Comparison of ENCODE assay signal across 15 mouse cellular contexts in genomic region chr2:30049831-30050230, GRCm38 (mm10). TPM values are rescaled to one million over a fixed set of nuclear protein-coding genes. Genes with fewer than 3 reads are reported as not detected.
DNase-seq lines count a peak whose midpoint lies in the region; ATAC-seq and TF ChIP-seq lines count a peak whose summit lies in the region.
"Had no signal": no experiment of that assay in that cellular context is flagged by ENCODE, and none has a peak within 500 bp of the region (broad histone marks: within the 10 kb centered on the region; RNA-seq: fewer than 3 reads in every experiment).

No protein-coding gene starts in this region.

- no peak overlapping the region for H3K4me3 ChIP-seq in hindbrain, embryonic 14.5 days (replicated peaks; ENCODE audit: low read length)
- H3K4me3 ChIP-seq in hindbrain, postnatal 0 days (ENCODE audit: low read length), result no peak overlapping the region
- no peak overlapping the region for H3K4me3 ChIP-seq in ES-Bruce4 (ENCODE audit: low read depth, low read length)
- no peak overlapping the region for H3K4me3 ChIP-seq in limb, embryonic 13.5 days

- peak overlapping the region; percentile 95; the same call in 1 of the 2 replicates for H3K27ac ChIP-seq in hindbrain, embryonic 14.5 days
- no peak overlapping the region for H3K27ac ChIP-seq in hindbrain, postnatal 0 days
- H3K27ac ChIP-seq in ES-Bruce4 (ENCODE audit: insufficient read depth, low read length), result peak overlapping the region; percentile 57
- H3K27ac ChIP-seq in limb, embryonic 13.5 days, result no peak overlapping the region

- peaks cover 10% of the 10 kb centered on the region for H3K4me1 ChIP-seq in hindbrain, embryonic 14.5 days (replicated peaks; ENCODE audit: control insufficient read depth, insufficient read depth, low read length)
- H3K4me1 ChIP-seq in hindbrain, postnatal 0 days (ENCODE audit: insufficient read depth, low read length), result no peaks in the 10 kb centered on the region; the same call in 1 of the 2 replicates
- no peaks in the 10 kb centered on the region for H3K4me1 ChIP-seq in ES-Bruce4 (ENCODE audit: control insufficient read depth, insufficient read depth, low read length)
- H3K4me1 ChIP-seq in limb, embryonic 13.5 days, result peaks cover 11% of the 10 kb centered on the region; the same call in 1 of the 2 replicates

- peaks cover 8% of the 10 kb centered on the region for H3K36me3 ChIP-seq in hindbrain, embryonic 14.5 days (replicated peaks; ENCODE audit: control insufficient read depth, insufficient read depth)
- H3K36me3 ChIP-seq in hindbrain, postnatal 0 days (ENCODE audit: insufficient read depth, low read length), result no peaks in the 10 kb centered on the region
- no peaks in the 10 kb centered on the region for H3K36me3 ChIP-seq in ES-Bruce4 (ENCODE audit: control insufficient read depth, insufficient read depth, low read length, poor library complexity, severe bottlenecking)
- peaks cover 13% of the 10 kb centered on the region for H3K36me3 ChIP-seq in limb, embryonic 13.5 days

- intact Hi-C loops in gastrocnemius, postnatal 36 days (cut with DNase I), result no loop called here

- no peak overlapping the region for H3K4me2 ChIP-seq in hindbrain, embryonic 14.5 days (replicated peaks)
- H3K4me2 ChIP-seq in hindbrain, postnatal 0 days (ENCODE audit: low read depth, low read length), result no peak overlapping the region
- H3K4me2 ChIP-seq in limb, embryonic 13.5 days (replicated peaks), result 0 out of 2 replicates have a peak overlapping the region, but pooled peaks have one; percentile 71

- DNase-seq in hindbrain, embryonic 14.5 days (ENCODE audit: low spot score), result no peak
- DNase-seq in hindbrain, postnatal 0 days (ENCODE audit: low spot score), result no peak
- peak; percentile 84 for DNase-seq in A20 (ENCODE audit: low read depth, low spot score)
- DNase-seq in kidney, postnatal 14 days, result no peak
- no peak for DNase-seq in kidney, postnatal 10 days
- no peak for DNase-seq in gastrocnemius, postnatal 36 days
- DNase-seq: adrenal gland, adult 2 months; cerebellum, adult 8-10 months; kidney, adult 18-20 months; lung, embryonic 14.5 days had no signal

- no peak for TF ChIP-seq EP300 in ES-Bruce4 (IDR thresholded peaks at IDR 0.05; ENCODE audit: insufficient read depth, low read depth, low read length)

- TF ChIP-seq POLR2A in ES-Bruce4 (IDR thresholded peaks at IDR 0.05; ENCODE audit: insufficient read depth, low read length), result no peak

- TF ChIP-seq CTCF in hindbrain, postnatal 0 days (IDR thresholded peaks at IDR 0.05; ENCODE audit: low read depth), result no peak
- no peak for TF ChIP-seq CTCF in ES-Bruce4 (IDR thresholded peaks at IDR 0.05; ENCODE audit: low read depth, low read length)

- no peaks in the 10 kb centered on the region for H3K27me3 ChIP-seq in hindbrain, embryonic 14.5 days (ENCODE audit: control insufficient read depth, insufficient read depth, low read length)
- no peaks in the 10 kb centered on the region for H3K27me3 ChIP-seq in hindbrain, postnatal 0 days (ENCODE audit: insufficient read depth, low read length)
- no peaks in the 10 kb centered on the region for H3K27me3 ChIP-seq in ES-Bruce4 (ENCODE audit: control insufficient read depth, insufficient read depth, low read length, poor library complexity, severe bottlenecking)
- no peaks in the 10 kb centered on the region for H3K27me3 ChIP-seq in limb, embryonic 13.5 days

- no peak overlapping the region for H3K9ac ChIP-seq in hindbrain, embryonic 14.5 days
- no peak overlapping the region for H3K9ac ChIP-seq in hindbrain, postnatal 0 days (replicated peaks; ENCODE audit: low read length)
- H3K9ac ChIP-seq in ES-Bruce4 (ENCODE audit: low read depth, poor library complexity, severe bottlenecking), result peak overlapping the region; percentile 79
- no peak overlapping the region for H3K9ac ChIP-seq in limb, embryonic 13.5 days

- no peaks in the 10 kb centered on the region for H3K9me3 ChIP-seq in hindbrain, embryonic 14.5 days (ENCODE audit: control insufficient read depth, low read length)
- H3K9me3 ChIP-seq in hindbrain, postnatal 0 days (ENCODE audit: low read length), result no peaks in the 10 kb centered on the region
- no peaks in the 10 kb centered on the region for H3K9me3 ChIP-seq in ES-Bruce4 (replicated peaks; ENCODE audit: control insufficient read depth, insufficient read depth, low read length, poor library complexity, severe bottlenecking)
- H3K9me3 ChIP-seq in limb, embryonic 13.5 days, result no peaks in the 10 kb centered on the region
- H3K9me3 ChIP-seq: embryonic facial prominence, embryonic 15.5 days; forebrain, embryonic 12.5 days; hindbrain, embryonic 12.5 days had no signal

- ATAC-seq in hindbrain, embryonic 14.5 days (ENCODE audit: low FRiP score), result no peak
- ATAC-seq in hindbrain, postnatal 0 days, result no peak
- ATAC-seq in limb, embryonic 13.5 days (ENCODE audit: low FRiP score, low read depth), result no peak

- 93% methylated on average over 3 of the region's 3 CpGs for WGBS in hindbrain, embryonic 14.5 days
- WGBS in hindbrain, postnatal 0 days, result 90% methylated on average over 3 of the region's 3 CpGs
- WGBS in limb, embryonic 13.5 days, result 84% methylated on average over 3 of the region's 3 CpGs

RNA-seq across cellular contexts. Expression of gene Wdr34, which starts 1.1 kb away (rescaled TPM):
- 66.6 and 67.2 TPM in 2 replicates for polyA plus RNA-seq in hindbrain, embryonic 14.5 days (2014; fragmentation: Nextera tagmentation; extraction: Ambion mirVana)
- total RNA-seq in hindbrain, postnatal 0 days (2014; rRNA removed), result 87.4 and 87.7 TPM in 2 replicates
- 64.5 and 66.5 TPM in 2 replicates for polyA plus RNA-seq in hindbrain, postnatal 0 days (2015; fragmentation: Nextera tagmentation; extraction: Ambion mirVana)
- polyA plus RNA-seq in ES-Bruce4 (2011; ENCODE audit: insufficient read depth, insufficient read length, low read depth, missing spikeins), result 20.6 and 22.2 TPM in 2 replicates
- 40.4 and 42.5 TPM in 2 replicates for polyA plus RNA-seq in limb, embryonic 13.5 days (2015; fragmentation: Nextera tagmentation; extraction: Ambion mirVana)
- 1 to 10 TPM; 3.9 to 4.1 TPM for total RNA-seq in gastrocnemius, postnatal 36 days (2021)

RNA-seq across cellular contexts. Expression of gene Set, which starts 7.3 kb away (rescaled TPM):
- 339 and 347 TPM in 2 replicates for polyA plus RNA-seq in hindbrain, embryonic 14.5 days (2014; fragmentation: Nextera tagmentation; extraction: Ambion mirVana)
- total RNA-seq in hindbrain, postnatal 0 days (2014; rRNA removed), result 149 and 188 TPM in 2 replicates
- polyA plus RNA-seq in hindbrain, postnatal 0 days (2015; fragmentation: Nextera tagmentation; extraction: Ambion mirVana), result 332 and 334 TPM in 2 replicates
- 1,058 and 1,233 TPM in 2 replicates for polyA plus RNA-seq in ES-Bruce4 (2011; ENCODE audit: insufficient read depth, insufficient read length, low read depth, missing spikeins)
- polyA plus RNA-seq in limb, embryonic 13.5 days (2015; fragmentation: Nextera tagmentation; extraction: Ambion mirVana), result 514 and 554 TPM in 2 replicates
- total RNA-seq in gastrocnemius, postnatal 36 days (2021), result 10 to 100 TPM; 81.3 to 93.3 TPM

RNA-seq across cellular contexts. Expression of gene Pkn3, which starts 27.7 kb away (rescaled TPM):
- polyA plus RNA-seq in hindbrain, embryonic 14.5 days (2014; fragmentation: Nextera tagmentation; extraction: Ambion mirVana), result 1.6 and 1.9 TPM in 2 replicates
- total RNA-seq in hindbrain, postnatal 0 days (2014; rRNA removed), result 1.2 and 4.5 TPM in 2 replicates
- polyA plus RNA-seq in hindbrain, postnatal 0 days (2015; fragmentation: Nextera tagmentation; extraction: Ambion mirVana), result 0.99 and 1.0 TPM in 2 replicates
- polyA plus RNA-seq in ES-Bruce4 (2011; ENCODE audit: insufficient read depth, insufficient read length, low read depth, missing spikeins), result 15.2 and 17.2 TPM in 2 replicates
- polyA plus RNA-seq in limb, embryonic 13.5 days (2015; fragmentation: Nextera tagmentation; extraction: Ambion mirVana), result 8.6 and 10.0 TPM in 2 replicates
- total RNA-seq in gastrocnemius, postnatal 36 days (2021), result 1 to 10 TPM; 2.8 to 5.1 TPM

RNA-seq across cellular contexts. Expression of gene Zdhhc12, which starts 43.6 kb away (rescaled TPM):
- polyA plus RNA-seq in hindbrain, embryonic 14.5 days (2014; fragmentation: Nextera tagmentation; extraction: Ambion mirVana), result 27.2 TPM in 2 replicates
- total RNA-seq in hindbrain, postnatal 0 days (2014; rRNA removed), result 25.4 and 35.0 TPM in 2 replicates
- polyA plus RNA-seq in hindbrain, postnatal 0 days (2015; fragmentation: Nextera tagmentation; extraction: Ambion mirVana), result 30.2 and 32.2 TPM in 2 replicates
- 39.0 and 41.2 TPM in 2 replicates for polyA plus RNA-seq in ES-Bruce4 (2011; ENCODE audit: insufficient read depth, insufficient read length, low read depth, missing spikeins)
- 25.3 and 27.9 TPM in 2 replicates for polyA plus RNA-seq in limb, embryonic 13.5 days (2015; fragmentation: Nextera tagmentation; extraction: Ambion mirVana)
- 1 to 10 TPM; 2.6 to 3.0 TPM for total RNA-seq in gastrocnemius, postnatal 36 days (2021)

Comparison
In these comparisons a context has a peak if more than half of its experiments do, and no peak if none do; other contexts are left out.
1. H3K27ac ChIP-seq: peak in hindbrain, embryonic 14.5 days (single experiment) and ES-Bruce4 (single experiment); none in hindbrain, postnatal 0 days (single experiment) and limb, embryonic 13.5 days (single experiment).